Mouse (Mus musculus) ES-Bruce4 (cell line): ENCODE results near the gene Atp5g2. TPM values are rescaled to one million over a fixed set of nuclear protein-coding genes. Genes with fewer than 3 reads are reported as not detected.

Source experiments
- H3K27ac ChIP-seq: 2 replicates; pipeline ENCODE4 v1.5.1; 2012; ENCODE audit warnings: low read length, inconsistent platforms; ENCODE audit not compliant: insufficient read depth
- H3K27me3 ChIP-seq: 2 replicates; pipeline ENCODE4 v1.6.1; 2012; ENCODE audit warnings: mild to moderate bottlenecking, low read length, inconsistent platforms; ENCODE audit not compliant: control insufficient read depth, poor library complexity, insufficient read depth, severe bottlenecking
- H3K36me3 ChIP-seq: 2 replicates; pipeline ENCODE4 v1.6.1; 2012; ENCODE audit warnings: inconsistent platforms, mild to moderate bottlenecking, low read length, moderate library complexity; ENCODE audit not compliant: control insufficient read depth, poor library complexity, insufficient read depth, severe bottlenecking
- H3K4me1 ChIP-seq: one replicate; pipeline ENCODE4 v1.8.1; 2011; ENCODE audit warnings: low read length; ENCODE audit not compliant: control insufficient read depth, insufficient read depth
- H3K4me3 ChIP-seq: 2 replicates; pipeline ENCODE4 v1.5.1; 2011; ENCODE audit warnings: low read depth, mild to moderate bottlenecking, low read length
- H3K9ac ChIP-seq: 2 replicates; pipeline ENCODE4 v1.6.1; 2012; ENCODE audit warnings: low read depth, mild to moderate bottlenecking, inconsistent platforms; ENCODE audit not compliant: poor library complexity, severe bottlenecking
- H3K9me3 ChIP-seq: replicated peaks from 2 replicates; pipeline ENCODE4 v1.6.1; 2012; ENCODE audit warnings: mild to moderate bottlenecking, low read length, inconsistent platforms; ENCODE audit not compliant: control insufficient read depth, poor library complexity, insufficient read depth, severe bottlenecking
- CTCF ChIP-seq: IDR thresholded peaks from one replicate; pipeline ENCODE4 v1.8.1; 2011; ENCODE audit warnings: low read depth, low read length
- EP300 ChIP-seq: IDR thresholded peaks from 2 replicates; pipeline ENCODE4 v1.6.1; 2011; ENCODE audit warnings: low read depth, low read length; ENCODE audit not compliant: insufficient read depth
- POLR2A ChIP-seq: IDR thresholded peaks from one replicate; pipeline ENCODE4 v1.8.1; 2011; ENCODE audit warnings: low read length; ENCODE audit not compliant: insufficient read depth
- polyA plus RNA-seq: library from polyadenylated mRNA; stranded (reverse); fragments of >200 nt; gene quantifications from 2 replicates; pipeline ENCODE4 v1.2.4, GENCODE M21; 2011; ENCODE audit warnings: low read depth; ENCODE audit not compliant: missing spikeins, insufficient read depth, insufficient read length

The Atp5g2 gene
- polyA plus RNA-seq, 1 experiment = 203 TPM

DNA sequence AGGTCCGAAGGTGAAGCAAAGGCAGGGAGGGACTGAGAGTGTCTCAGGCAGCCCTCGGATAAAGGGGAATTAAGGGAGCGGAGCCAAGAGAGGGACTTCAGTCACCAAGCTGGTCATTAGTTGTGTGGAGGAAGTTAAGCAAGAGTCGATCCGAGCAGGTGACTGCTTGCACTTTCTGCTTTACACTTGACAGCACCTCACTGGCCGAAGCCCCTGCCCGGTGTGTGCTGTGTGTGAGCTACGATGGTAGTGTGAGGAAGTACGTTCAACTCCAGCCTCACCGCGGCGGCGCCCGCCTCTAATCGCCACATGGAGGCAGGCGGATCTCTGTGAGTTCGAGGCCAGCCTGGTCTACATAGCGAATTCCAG lies 46.5 kb downstream of the Atp5g2 start:
- Histone ChIP-seq H3K9me3 (no peaks in the 10 kb centered on the region), H3K9ac (peak overlapping the region; percentile 53), H3K4me3 (peak overlapping the region; percentile 84), H3K36me3 (no peaks in the 10 kb centered on the region), H3K27ac (0 out of 2 replicates have a peak overlapping the region, but pooled peaks have one; percentile 12), H3K27me3 (no peaks in the 10 kb centered on the region), H3K4me1 (no peaks in the 10 kb centered on the region)
- TF ChIP-seq CTCF = no peak

DNA sequence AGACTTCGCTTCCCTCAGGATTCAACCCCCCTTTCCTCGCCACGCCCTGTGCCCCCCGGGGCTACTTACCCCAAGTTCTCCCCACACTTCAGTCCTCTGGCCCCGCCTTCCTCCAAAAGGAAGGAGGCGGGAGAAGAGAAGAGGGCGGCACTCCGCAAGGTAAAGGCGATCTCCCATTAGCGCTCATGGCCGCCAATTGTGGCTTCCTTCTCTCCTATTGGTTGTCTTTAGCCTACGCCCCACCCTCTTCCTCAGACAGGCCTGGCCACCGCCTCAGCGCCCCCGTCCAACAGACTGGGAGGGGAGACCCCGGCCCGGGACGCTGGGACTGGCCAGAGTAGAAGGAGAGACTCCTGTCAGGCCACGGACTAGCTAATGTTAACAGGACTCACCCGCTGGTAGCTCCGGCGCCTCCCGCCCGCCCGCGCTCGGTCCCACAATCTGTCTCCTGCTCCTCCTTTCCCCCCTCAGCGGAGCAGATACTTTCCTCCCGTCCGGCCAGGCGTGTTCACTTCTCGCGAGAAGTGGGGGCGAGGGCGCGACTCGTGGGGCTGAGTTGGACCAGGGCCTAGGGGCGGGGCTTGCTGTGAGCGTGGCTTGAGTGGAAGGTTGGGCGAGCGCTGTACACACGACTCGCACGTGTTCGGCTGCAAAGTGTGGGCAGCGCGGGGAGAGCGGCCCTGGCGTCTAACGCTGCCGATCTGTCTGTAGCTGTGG lies 47.0 kb downstream of the Atp5g2 start, which contains the start of the genes Gm28047 and Atf7:
Gm28047 (minus strand) TSS at position 98 of the 717 bp plus-strand sequence.
Atf7 (minus strand) TSS at position 495 of the 717 bp plus-strand sequence.
- no peaks in the 10 kb centered on the region for H3K9me3 ChIP-seq
- no peaks in the 10 kb centered on the region for H3K4me1 ChIP-seq
- H3K9ac ChIP-seq = peak within 1 kb of the TSS; percentile 82
- 0 out of 2 replicates have a peak, but pooled peaks have one; percentile 5 for TF ChIP-seq EP300
- no peak for TF ChIP-seq CTCF
- peak; percentile 32 for TF ChIP-seq POLR2A
- peak within 1 kb of the TSS; percentile 49; the same call in 1 of the 2 replicates for H3K27ac ChIP-seq
- H3K4me3 ChIP-seq = peak within 1 kb of the TSS; percentile 98
- H3K36me3 ChIP-seq = no peaks in the 10 kb centered on the region
- no peaks in the 10 kb centered on the region for H3K27me3 ChIP-seq

DNA sequence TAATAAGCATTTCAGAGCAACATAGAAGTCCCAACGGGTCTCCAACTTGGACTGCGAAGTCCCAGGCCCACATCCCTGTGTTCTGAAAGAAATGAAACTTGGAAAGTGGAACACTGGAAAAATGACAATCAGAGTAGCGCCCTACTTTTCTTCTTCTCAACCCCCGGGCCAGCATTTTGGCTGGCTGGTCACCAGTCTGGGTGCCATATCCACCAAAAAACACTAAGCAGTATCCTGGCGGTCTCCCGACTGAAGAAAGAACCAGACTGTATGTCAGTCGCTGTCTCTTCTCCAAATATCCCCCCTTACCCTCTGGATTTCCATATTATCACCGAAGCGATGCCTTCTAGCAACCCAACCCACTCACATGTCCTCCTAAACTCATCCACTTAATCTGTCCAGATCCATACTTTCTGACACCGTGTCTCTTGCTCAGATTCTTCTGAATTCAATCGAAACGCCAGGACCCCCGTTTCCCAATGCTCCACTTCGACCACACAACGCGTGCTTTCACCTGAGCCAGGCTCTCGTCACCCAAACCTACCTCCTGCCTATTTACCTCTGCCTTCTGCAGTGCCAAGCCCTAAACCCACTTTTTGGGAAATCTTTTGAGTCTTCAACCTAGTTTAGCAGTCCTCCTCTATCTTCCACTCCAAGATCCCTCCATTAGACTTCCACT lies 47.7 kb downstream of the Atp5g2 start:
- peak overlapping the region; percentile 82 for H3K9ac ChIP-seq
- TF ChIP-seq EP300 (no peak), CTCF (no peak), POLR2A (no peak)
- no peaks in the 10 kb centered on the region for H3K27me3 ChIP-seq
- peak overlapping the region; percentile 98 for H3K4me3 ChIP-seq
- no peaks in the 10 kb centered on the region for H3K36me3 ChIP-seq
- H3K4me1 ChIP-seq = no peaks in the 10 kb centered on the region
- H3K27ac ChIP-seq = no peak overlapping the region
- no peaks in the 10 kb centered on the region for H3K9me3 ChIP-seq

DNA sequence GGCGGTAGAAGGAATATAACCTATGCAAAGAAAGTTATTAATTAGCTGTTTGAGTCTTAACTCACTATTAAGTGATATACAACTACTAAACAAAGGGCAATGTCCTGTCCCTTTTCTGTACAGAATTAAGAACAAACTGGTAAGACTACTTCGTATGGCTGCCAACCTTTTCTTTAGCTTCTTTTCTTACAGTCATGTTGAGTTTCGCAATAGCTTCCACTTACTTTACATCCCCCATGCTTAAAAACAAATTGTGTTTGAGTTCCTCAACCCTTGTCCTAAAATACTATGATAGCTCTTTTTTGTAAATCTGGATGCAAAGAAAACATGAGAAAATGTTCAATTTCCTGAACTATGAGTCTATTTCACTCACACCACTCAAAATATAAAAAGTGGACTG lies 49.0 kb downstream of the Atp5g2 start:
- TF ChIP-seq POLR2A (no peak), CTCF (no peak), EP300 (no peak)
- H3K9me3 ChIP-seq = no peaks in the 10 kb centered on the region
- H3K4me1 ChIP-seq = no peaks in the 10 kb centered on the region
- no peaks in the 10 kb centered on the region for H3K27me3 ChIP-seq
- H3K27ac ChIP-seq = no peak overlapping the region
- H3K4me3 ChIP-seq = no peak overlapping the region
- no peaks in the 10 kb centered on the region for H3K36me3 ChIP-seq
- H3K9ac ChIP-seq = no peak overlapping the region

DNA sequence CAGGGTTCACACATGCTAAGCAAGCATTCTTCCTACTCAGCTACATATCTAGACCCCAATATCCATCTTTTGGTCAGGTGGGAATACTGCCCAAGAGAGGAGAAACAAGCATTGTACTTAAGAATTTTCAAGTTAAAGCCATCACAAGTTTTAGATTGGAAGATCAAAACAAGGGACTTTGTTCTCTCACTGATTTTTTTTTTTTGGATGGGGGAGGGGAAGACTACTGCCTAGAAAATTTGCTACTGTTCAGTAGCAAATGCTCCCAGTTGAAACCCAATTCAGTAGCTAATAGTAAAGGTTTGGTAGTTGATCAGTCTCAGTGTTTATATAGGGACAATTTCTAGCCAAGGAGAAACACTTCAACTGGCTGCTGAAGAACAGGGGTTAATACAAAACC lies 49.6 kb downstream of the Atp5g2 start:
- no peak overlapping the region for H3K27ac ChIP-seq
- H3K9ac ChIP-seq = no peak overlapping the region
- no peak overlapping the region for H3K4me3 ChIP-seq
- no peaks in the 10 kb centered on the region for H3K27me3 ChIP-seq
- TF ChIP-seq POLR2A (no peak), EP300 (no peak), CTCF (no peak)
- no peaks in the 10 kb centered on the region for H3K4me1 ChIP-seq
- no peaks in the 10 kb centered on the region for H3K36me3 ChIP-seq
- H3K9me3 ChIP-seq = no peaks in the 10 kb centered on the region

DNA sequence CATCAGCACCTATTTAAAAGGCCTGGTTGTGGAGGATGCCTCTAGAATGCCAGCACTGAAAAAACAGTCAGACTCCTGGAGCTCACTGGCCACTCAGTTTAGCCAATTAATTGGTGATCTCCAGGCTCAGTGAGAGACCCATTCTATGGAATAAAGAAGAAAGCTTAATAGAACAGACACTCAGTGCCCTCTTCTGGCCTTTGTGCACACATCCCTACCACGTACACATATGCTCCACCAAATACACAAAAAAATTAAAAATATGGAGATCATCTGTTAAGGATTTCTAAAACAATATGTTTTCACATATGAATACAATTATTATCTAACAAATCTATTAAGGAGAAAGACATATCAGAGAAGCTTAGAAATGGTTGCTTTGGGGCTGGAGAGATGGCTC lies 51.4 kb downstream of the Atp5g2 start:
- no peak overlapping the region for H3K27ac ChIP-seq
- no peak overlapping the region for H3K9ac ChIP-seq
- H3K4me3 ChIP-seq = no peak overlapping the region
- H3K36me3 ChIP-seq = no peaks in the 10 kb centered on the region
- H3K9me3 ChIP-seq = no peaks in the 10 kb centered on the region
- TF ChIP-seq POLR2A (no peak), CTCF (no peak), EP300 (no peak)
- no peaks in the 10 kb centered on the region for H3K27me3 ChIP-seq
- no peaks in the 10 kb centered on the region for H3K4me1 ChIP-seq
